Mouse (Mus musculus) retina, embryonic 14.5 days (tissue): ENCODE results near the gene Hist1h2aa.

Source experiments
- DNase-seq: peaks from one replicate; pipeline ENCODE4 v3.0.0-alpha.2; 2015; ENCODE audit warnings: low spot score

Gene Hist1h2aa

DNA sequence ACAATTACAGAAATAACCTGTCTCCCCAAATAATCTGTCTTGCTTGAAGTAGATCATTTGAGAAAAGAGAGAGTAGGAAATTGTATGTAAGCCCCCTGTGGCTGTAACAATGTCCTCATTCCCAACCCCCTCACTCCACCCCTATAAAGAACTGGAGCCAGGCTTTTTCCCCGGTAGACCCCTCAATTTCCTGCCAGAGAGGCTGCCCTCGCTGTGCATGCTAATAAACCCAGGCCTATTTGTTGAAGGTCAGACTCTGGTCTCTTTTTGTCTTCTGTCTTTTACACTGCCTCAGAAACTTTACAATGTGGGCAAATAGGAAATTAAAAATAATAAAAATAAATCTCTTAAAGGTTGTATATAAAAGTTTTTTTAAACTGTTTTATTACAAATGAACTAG, 12.0 kb downstream of the Hist1h2aa start:
- no peak for DNase-seq

- no peak for DNase-seq
Observed at GRCm38 (mm10) chr13:23949484-23950246, 15.4 kb downstream of the Hist1h2aa start.

DNA sequence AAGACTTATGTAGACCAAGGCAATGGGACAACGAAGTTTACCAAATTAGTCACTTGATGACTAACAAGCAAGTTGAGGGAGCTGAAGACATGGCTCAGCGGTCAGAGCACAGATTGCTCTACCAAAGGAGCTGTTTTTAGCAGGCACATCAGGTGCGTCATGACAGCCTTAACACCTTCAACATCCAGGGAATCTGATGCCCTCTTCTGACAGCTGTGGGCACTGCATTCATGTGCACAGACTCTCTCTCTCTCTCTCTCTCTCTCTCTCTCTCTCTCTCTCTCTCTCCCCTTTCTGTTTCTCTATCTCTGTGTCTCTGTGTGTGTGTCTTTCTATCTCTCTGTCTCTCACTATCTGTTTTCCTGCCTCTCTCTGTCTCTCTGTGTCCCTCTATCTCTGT, 16.7 kb downstream of the Hist1h2aa start:
- no peak for DNase-seq

GRCm38 (mm10) chr13:23959776-23960175, 25.5 kb downstream of the Hist1h2aa start:
- DNase-seq: no peak

DNA sequence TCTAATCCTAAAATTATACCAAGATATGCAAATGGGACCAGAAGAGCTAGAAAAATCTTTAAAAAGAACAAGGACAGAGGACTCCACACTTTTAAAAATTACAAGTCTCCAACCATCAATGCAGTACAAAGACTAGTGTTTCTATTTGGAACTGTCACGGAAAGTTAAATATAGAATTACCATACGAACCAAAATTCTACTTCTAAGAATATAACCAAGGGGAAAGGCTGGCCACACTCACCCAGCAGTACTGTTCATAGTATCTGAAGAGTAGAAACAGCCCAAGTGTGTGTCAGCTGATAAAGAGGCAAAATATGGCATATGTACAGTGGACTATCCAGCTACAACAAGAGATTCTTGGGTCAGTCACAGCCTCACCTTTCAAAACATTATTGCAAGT, 30.6 kb downstream of the Hist1h2aa start:
- DNase-seq: no peak

DNA sequence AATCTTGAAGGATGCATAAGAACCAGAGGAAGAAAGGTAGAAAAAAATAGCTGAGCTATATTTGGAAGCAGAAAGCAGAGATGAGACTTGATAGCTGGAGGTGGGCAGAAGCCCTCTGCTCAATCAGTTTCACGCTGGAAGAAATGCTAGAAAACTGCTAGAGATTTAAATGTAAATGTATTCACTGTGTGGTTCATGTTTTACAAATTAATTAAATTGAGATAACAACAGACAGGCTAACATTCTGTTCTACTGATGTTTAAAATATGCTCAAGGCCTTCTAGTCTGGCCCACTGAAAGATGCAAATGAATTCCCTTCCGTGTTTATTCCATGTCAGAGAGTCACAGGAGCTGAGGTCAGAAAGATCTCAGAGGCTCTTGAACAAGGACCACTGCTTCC, 37.6 kb downstream of the Hist1h2aa start:
- DNase-seq: no peak

- DNase-seq: no peak
Observed at GRCm38 (mm10) chr13:23972271-23972670, 38.0 kb downstream of the Hist1h2aa start.
